Mouse (Mus musculus) left cerebral cortex, adult 2 months (tissue): ENCODE results near the gene Plac8. TPM values are rescaled to one million over a fixed set of nuclear protein-coding genes. Genes with fewer than 3 reads are reported as not detected.
A peak's percentile ranks its signal among the peaks of the same experiment; 100 is the strongest.

Experiments
- DNase-seq, 2 experiments: peaks; one replicate each; pipeline ENCODE4 v3.0.0; 2021 to 2022; ENCODE audit warnings: low spot score in 2 of 2, mixed read lengths in 1 of 2; ENCODE audit errors: extremely low spot score in 1 of 2
- H3K27ac ChIP-seq: fragments of 200-600 bp; 2 replicates; pipeline ENCODE4 v1.8.1; 2022
- H3K4me3 ChIP-seq: fragments of 200-600 bp; 2 replicates; pipeline ENCODE4 v1.8.1; 2022
- CTCF ChIP-seq: fragments of 200-600 bp; IDR thresholded peaks from 2 replicates; pipeline ENCODE4 v1.8.1; 2022; ENCODE audit warnings: antibody characterized with exemption, mild to moderate bottlenecking, moderate library complexity
- intact Hi-C: fragments of 180-260 bp; cut with DNase I; formaldehyde crosslinking; loops from one replicate; pipeline ENCODE4 v1.15.1; 2025
- total RNA-seq, 2 experiments: library from RNA; stranded (reverse); gene quantifications; 2 replicates each; pipeline ENCODE4 v1.2.3; 2021

Gene Plac8
- total RNA-seq, 2 experiments from 2014 or later, result not detected

GRCm38 (mm10) chr5:100570716-100571115 lies 1.3 kb downstream of the Plac8 start:
- no peak for DNase-seq
- no peak for TF ChIP-seq CTCF
- no peak overlapping the region for H3K4me3 ChIP-seq
- no peak overlapping the region for H3K27ac ChIP-seq
- intact Hi-C loops, result no loop called here

GRCm38 (mm10) chr5:100569997-100570595 lies 1.9 kb downstream of the Plac8 start:
- DNase-seq, result no peak
- Histone ChIP-seq H3K4me3 (no peak overlapping the region), H3K27ac (no peak overlapping the region)
- no peak for TF ChIP-seq CTCF
- intact Hi-C loops, result loop anchor here (10.0 kb wide), 1 partner anchor 345 kb away; no protein-coding TSS in a partner anchor

GRCm38 (mm10) chr5:100569250-100569934 lies 2.7 kb downstream of the Plac8 start:
- no peak for DNase-seq
- no peak overlapping the region for H3K27ac ChIP-seq
- intact Hi-C loops, result loop anchor here (10.0 kb wide), 1 partner anchor 345 kb away; no protein-coding TSS in a partner anchor
- no peak for TF ChIP-seq CTCF
- H3K4me3 ChIP-seq, result no peak overlapping the region

- no peak for TF ChIP-seq CTCF
- intact Hi-C loops, result loop anchor here (10.0 kb wide), 1 partner anchor 346 kb away; no protein-coding TSS in a partner anchor
- Histone ChIP-seq H3K27ac (no peak overlapping the region), H3K4me3 (no peak overlapping the region)
- no peak for DNase-seq
Measured at GRCm38 (mm10) chr5:100568802-100569201, 3.2 kb downstream of the Plac8 start.

- intact Hi-C loops, result loop anchor here (10.0 kb wide), 1 partner anchor 347 kb away; no protein-coding TSS in a partner anchor
Measured at GRCm38 (mm10) chr5:100568177-100568576, 3.9 kb downstream of the Plac8 start.

GRCm38 (mm10) chr5:100567258-100568032 lies 4.6 kb downstream of the Plac8 start:
- no peak for DNase-seq

More at GRCm38 (mm10) chr5:100568177-100568576, 3.9 kb downstream of the Plac8 start:
- Histone ChIP-seq H3K27ac (no peak overlapping the region), H3K4me3 (no peak overlapping the region)
- no peak for DNase-seq
- TF ChIP-seq CTCF, result no peak

GRCm38 (mm10) chr5:100566798-100567197 lies 5.2 kb downstream of the Plac8 start:
- DNase-seq, result no peak
- intact Hi-C loops, result loop anchor here (10.0 kb wide), 1 partner anchor 348 kb away; no protein-coding TSS in a partner anchor

More at GRCm38 (mm10) chr5:100567258-100568032, 4.6 kb downstream of the Plac8 start:
- TF ChIP-seq CTCF, result no peak
- H3K4me3 ChIP-seq, result no peak overlapping the region
- intact Hi-C loops, result loop anchor here (10.0 kb wide), 1 partner anchor 347 kb away; no protein-coding TSS in a partner anchor
- no peak overlapping the region for H3K27ac ChIP-seq

GRCm38 (mm10) chr5:100562702-100563101 lies 9.3 kb downstream of the Plac8 start:
- Histone ChIP-seq H3K4me3 (no peak overlapping the region), H3K27ac (no peak overlapping the region)
- TF ChIP-seq CTCF, result no peak
- intact Hi-C loops, result loop anchor here (10.0 kb wide), 1 partner anchor 352 kb away; no protein-coding TSS in a partner anchor
- no peak for DNase-seq

More at GRCm38 (mm10) chr5:100566798-100567197, 5.2 kb downstream of the Plac8 start:
- Histone ChIP-seq H3K4me3 (no peak overlapping the region), H3K27ac (no peak overlapping the region)
- no peak for TF ChIP-seq CTCF

- Histone ChIP-seq H3K4me3 (no peak overlapping the region), H3K27ac (no peak overlapping the region)
- DNase-seq, result no peak
- intact Hi-C loops, result loop anchor here (5.0 kb wide), 1 partner anchor 113 kb away; no protein-coding TSS in a partner anchor
- no peak for TF ChIP-seq CTCF
Measured at GRCm38 (mm10) chr5:100559357-100559756, 12.7 kb downstream of the Plac8 start.

- DNase-seq, result no peak
- Histone ChIP-seq H3K4me3 (no peak overlapping the region), H3K27ac (no peak overlapping the region)
- peak; percentile 12 for TF ChIP-seq CTCF
- intact Hi-C loops, result loop anchor here (5.0 kb wide), 1 partner anchor 114 kb away; no protein-coding TSS in a partner anchor
Measured at GRCm38 (mm10) chr5:100558783-100559182, 13.3 kb downstream of the Plac8 start.

- DNase-seq, result no peak
- H3K4me3 ChIP-seq, result no peak overlapping the region
- intact Hi-C loops, result loop anchor here (5.0 kb wide), 1 partner anchor 115 kb away; no protein-coding TSS in a partner anchor
- no peak for TF ChIP-seq CTCF
- no peak overlapping the region for H3K27ac ChIP-seq
Measured at GRCm38 (mm10) chr5:100557537-100557936, 14.5 kb downstream of the Plac8 start.
